Mouse (Mus musculus): ENCODE results near the gene Pde1b.

DNA sequence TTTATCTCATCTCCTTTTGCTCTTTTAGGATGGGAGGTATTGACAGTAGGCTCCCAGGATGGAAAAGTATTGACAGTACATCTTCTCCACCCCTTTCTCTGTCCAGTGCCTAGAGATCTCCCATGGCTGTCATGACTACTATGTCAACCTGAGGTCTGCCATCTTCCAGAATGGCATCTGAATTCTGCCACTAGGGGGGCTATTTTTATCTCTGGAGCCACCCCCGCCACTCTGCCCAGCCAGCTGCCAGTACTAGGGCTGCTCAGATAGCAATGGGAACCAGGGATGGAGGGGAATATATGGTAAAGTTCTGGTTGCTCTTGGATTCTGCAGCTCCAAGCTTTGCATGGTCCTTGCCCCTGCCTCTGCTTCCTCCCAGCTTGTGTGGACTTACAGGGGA is 8.8 kb downstream of the Pde1b start:
- no peak for TF ChIP-seq CTCF (IDR thresholded peaks at IDR 0.05)
- TF ChIP-seq EP300 (IDR thresholded peaks at IDR 0.05; ENCODE audit: insufficient read depth, low read depth, low read length) = no peak
- no peak for TF ChIP-seq POLR2A (IDR thresholded peaks at IDR 0.05; ENCODE audit: insufficient read depth, low read depth, low read length)
